In genomic region chr7:24371809-24372145, GRCm38 (mm10) we compare ENCODE assay signal across 13 mouse cellular contexts. TPM values are rescaled to one million over a fixed set of nuclear protein-coding genes. Genes with fewer than 3 reads are reported as not detected.
A peak's percentile ranks its signal among the peaks of the same experiment; 100 is the strongest.
DNase-seq lines count a peak whose midpoint lies in the region; ATAC-seq and TF ChIP-seq lines count a peak whose summit lies in the region.
"Had no signal": no experiment of that assay in that cellular context is flagged by ENCODE, and none has a peak within 500 bp of the region (broad histone marks: within the 10 kb centered on the region; RNA-seq: fewer than 3 reads in every experiment).

No protein-coding gene starts in this region.

- TF ChIP-seq EP300 in heart, postnatal 0 days (IDR thresholded peaks at IDR 0.05; ENCODE audit: low read depth), result no peak
- TF ChIP-seq EP300 in liver, embryonic 14.5 days (IDR thresholded peaks at IDR 0.05; ENCODE audit: low read depth), result no peak

- peak overlapping the region; percentile 9; the same call in 1 of the 2 replicates for H3K4me3 ChIP-seq in heart, postnatal 0 days (ENCODE audit: low read depth, low read length)
- peak overlapping the region; percentile 51 for H3K4me3 ChIP-seq in C2C12 (ENCODE audit: insufficient read depth, poor library complexity, severe bottlenecking)
- peak overlapping the region; percentile 77 to 88 for H3K4me3 ChIP-seq in liver, embryonic 14.5 days (ENCODE audit: insufficient read depth in 1 of 2, low read depth in 2 of 2, low read length in 2 of 2)
- no peak overlapping the region for H3K4me3 ChIP-seq in neural tube, embryonic 15.5 days (replicated peaks)

- H3K27me3 ChIP-seq in heart, postnatal 0 days (ENCODE audit: control insufficient read depth, insufficient read depth, low read length), result no peaks in the 10 kb centered on the region
- no peaks in the 10 kb centered on the region for H3K27me3 ChIP-seq in C2C12 (ENCODE audit: control insufficient read depth, insufficient read depth, insufficient read length)
- H3K27me3 ChIP-seq in liver, embryonic 14.5 days (ENCODE audit: control insufficient read depth, insufficient read depth, low read length), result no peaks in the 10 kb centered on the region
- H3K27me3 ChIP-seq in neural tube, embryonic 15.5 days (replicated peaks), result 0 out of 2 replicates have a peak, but pooled peaks cover 2% of the 10 kb centered on the region

- H3K9me3 ChIP-seq in heart, postnatal 0 days (replicated peaks; ENCODE audit: control insufficient read depth, low read length), result no peaks in the 10 kb centered on the region
- no peaks in the 10 kb centered on the region for H3K9me3 ChIP-seq in liver, embryonic 14.5 days (ENCODE audit: control insufficient read depth, low read length)
- no peaks in the 10 kb centered on the region for H3K9me3 ChIP-seq in neural tube, embryonic 15.5 days (replicated peaks)

- no peak for ATAC-seq in heart, postnatal 0 days (ENCODE audit: insufficient read depth, low read depth)
- peak; percentile 2; the same call in 1 of the 2 replicates for ATAC-seq in liver, embryonic 14.5 days (ENCODE audit: insufficient read depth)
- ATAC-seq in neural tube, embryonic 15.5 days (ENCODE audit: low FRiP score), result no peak

- no peak for DNase-seq in heart, postnatal 0 days (ENCODE audit: low spot score)
- DNase-seq in heart, postnatal 10 days, result no peak
- peak; percentile 43 for DNase-seq in 416B (ENCODE audit: low read depth)
- DNase-seq in liver, embryonic 14.5 days (ENCODE audit: low read depth in 3 of 3, low spot score in 3 of 3), result no peak
- DNase-seq in cerebellum, postnatal 4 days (ENCODE audit: low spot score in 2 of 2), result no peak
- DNase-seq: cerebellum, postnatal 14 days; kidney, adult 11 months had no signal

- intact Hi-C loops in heart, postnatal 10 days (cut with DNase I), result no loop called here

- peaks cover 4% of the 10 kb centered on the region; the same call in 1 of the 2 replicates for H3K4me1 ChIP-seq in heart, postnatal 0 days (ENCODE audit: control insufficient read depth, insufficient read depth)
- peaks cover 58 to 61% of the 10 kb centered on the region in 2 experiments for H3K4me1 ChIP-seq in liver, embryonic 14.5 days (replicated peaks; ENCODE audit: control insufficient read depth in 2 of 2, insufficient read depth in 2 of 2, low read length in 1 of 2)
- H3K4me1 ChIP-seq in neural tube, embryonic 15.5 days, result peaks cover 7% of the 10 kb centered on the region; the same call in 1 of the 2 replicates

- H3K4me2 ChIP-seq in heart, postnatal 0 days (ENCODE audit: low read depth, low read length), result no peak overlapping the region; the same call in 1 of the 2 replicates
- peak overlapping the region; percentile 100 for H3K4me2 ChIP-seq in liver, embryonic 14.5 days (ENCODE audit: low read depth)
- no peak overlapping the region for H3K4me2 ChIP-seq in neural tube, embryonic 15.5 days
- H3K4me2 ChIP-seq: midbrain, embryonic 11.5 days had no signal

- H3K79me2 ChIP-seq in C2C12 (ENCODE audit: control insufficient read depth, insufficient read depth), result peaks cover 64% of the 10 kb centered on the region

- no peaks in the 10 kb centered on the region for H3K36me3 ChIP-seq in heart, postnatal 0 days (replicated peaks; ENCODE audit: control insufficient read depth, insufficient read depth, low read length)
- H3K36me3 ChIP-seq in C2C12 (ENCODE audit: control insufficient read depth, insufficient read depth), result peaks cover 14% of the 10 kb centered on the region
- peaks cover 44% of the 10 kb centered on the region for H3K36me3 ChIP-seq in liver, embryonic 14.5 days (replicated peaks; ENCODE audit: control insufficient read depth, insufficient read depth, low read depth)
- no peaks in the 10 kb centered on the region for H3K36me3 ChIP-seq in neural tube, embryonic 15.5 days

- 48% methylated on average over 3 of the region's 3 CpGs for WGBS in heart, postnatal 0 days
- 15% methylated on average over 3 of the region's 3 CpGs for WGBS in liver, embryonic 14.5 days (ENCODE audit: insufficient replicate concordance)
- 70% methylated on average over 3 of the region's 3 CpGs for WGBS in neural tube, embryonic 15.5 days

- no peak overlapping the region for H3K27ac ChIP-seq in heart, postnatal 0 days (ENCODE audit: low read depth)
- peak overlapping the region; percentile 100 for H3K27ac ChIP-seq in liver, embryonic 14.5 days
- no peak overlapping the region for H3K27ac ChIP-seq in neural tube, embryonic 15.5 days (replicated peaks)

- H3K9ac ChIP-seq in heart, postnatal 0 days (replicated peaks; ENCODE audit: low read depth, low read length), result no peak overlapping the region
- peak overlapping the region; percentile 100 for H3K9ac ChIP-seq in liver, embryonic 14.5 days (replicated peaks)
- H3K9ac ChIP-seq in neural tube, embryonic 15.5 days (replicated peaks), result no peak overlapping the region

- TF ChIP-seq CTCF in heart, postnatal 0 days (IDR thresholded peaks at IDR 0.05; ENCODE audit: low read depth), result no peak
- TF ChIP-seq CTCF in C2C12 (IDR thresholded peaks at IDR 0.05; ENCODE audit: control insufficient read depth, insufficient read depth, insufficient read length), result no peak
- TF ChIP-seq CTCF in liver, embryonic 14.5 days (IDR thresholded peaks at IDR 0.05; ENCODE audit: low read depth), result no peak

- H3K79me3 ChIP-seq in C2C12 (ENCODE audit: low read depth), result peaks cover 38% of the 10 kb centered on the region

- H3ac ChIP-seq in C2C12 (ENCODE audit: control insufficient read depth, insufficient read length, low read depth), result peak overlapping the region; percentile 82

TF ChIP-seq in C2C12, 6 proteins besides CTCF, POLR2A, EP300 and RAD21:
- TF ChIP-seq MAX (IDR thresholded peaks at IDR 0.05), result no peak
- no peak for TF ChIP-seq FOSL1 (IDR thresholded peaks at IDR 0.05; ENCODE audit: insufficient read depth, low read length, poor library complexity, severe bottlenecking)
- TF ChIP-seq MYOG (IDR thresholded peaks at IDR 0.05; ENCODE audit: control insufficient read depth, extremely low read depth, insufficient read length), result no peak
- no peak for TF ChIP-seq USF1 (IDR thresholded peaks at IDR 0.05; ENCODE audit: low read depth)
- no peak for TF ChIP-seq CEBPB (IDR thresholded peaks at IDR 0.05; ENCODE audit: low read depth)
- TF ChIP-seq MYOD1 (IDR thresholded peaks at IDR 0.05; ENCODE audit: control insufficient read depth, insufficient read length, low read depth), result no peak

RNA-seq across cellular contexts. Expression of gene Kcnn4, which starts 1.7 kb away (rescaled TPM):
- 0.69 and 2.0 TPM in 2 replicates for total RNA-seq in heart, postnatal 0 days (2014; rRNA removed; ENCODE audit: low replicate concordance)
- 0.85 and 0.98 TPM in 2 replicates for polyA plus RNA-seq in heart, postnatal 0 days (2015; fragmentation: Nextera tagmentation; extraction: Ambion mirVana)
- total RNA-seq in heart, postnatal 10 days (2021), result 1 to 10 TPM; 1.2 to 2.2 TPM
- 82.2 TPM for polyA plus RNA-seq in C2C12 (2012; fragmentation: generic; extraction: Trizol)
- 112 and 113 TPM in 2 replicates for polyA plus RNA-seq in liver, embryonic 14.5 days (2012; rRNA removed)
- polyA plus RNA-seq in liver, embryonic 14.5 days (2014; fragmentation: Nextera tagmentation; extraction: Ambion mirVana), result 90.2 and 112 TPM in 2 replicates
- polyA plus RNA-seq in neural tube, embryonic 15.5 days (2015; fragmentation: Nextera tagmentation; extraction: Ambion mirVana), result 3.0 and 11.2 TPM in 2 replicates

RNA-seq across cellular contexts. Expression of gene Lypd5, which starts 22.8 kb away (rescaled TPM):
- not detected in 2 replicates for total RNA-seq in heart, postnatal 0 days (2014; rRNA removed; ENCODE audit: low replicate concordance)
- not detected in 2 replicates for polyA plus RNA-seq in heart, postnatal 0 days (2015; fragmentation: Nextera tagmentation; extraction: Ambion mirVana)
- total RNA-seq in heart, postnatal 10 days (2021), result not detected
- not detected for polyA plus RNA-seq in C2C12 (2012; fragmentation: generic; extraction: Trizol)
- polyA plus RNA-seq in liver, embryonic 14.5 days (2012; rRNA removed), result not detected in 2 replicates
- not detected in 2 replicates for polyA plus RNA-seq in liver, embryonic 14.5 days (2014; fragmentation: Nextera tagmentation; extraction: Ambion mirVana)
- polyA plus RNA-seq in neural tube, embryonic 15.5 days (2015; fragmentation: Nextera tagmentation; extraction: Ambion mirVana), result 0.06 TPM in 1 of 2 replicates, not detected in the other
- total RNA-seq: left cerebral cortex, adult 8-10 months had no signal
- polyA plus RNA-seq: heart, embryonic 14.5 days; midbrain, embryonic 11.5 days; neural tube, embryonic 11.5 days had no signal

RNA-seq across cellular contexts. Expression of gene Smg9, which starts 27.6 kb away (rescaled TPM):
- total RNA-seq in heart, postnatal 0 days (2014; rRNA removed; ENCODE audit: low replicate concordance), result 15.5 and 30.2 TPM in 2 replicates
- 13.1 and 13.5 TPM in 2 replicates for polyA plus RNA-seq in heart, postnatal 0 days (2015; fragmentation: Nextera tagmentation; extraction: Ambion mirVana)
- total RNA-seq in heart, postnatal 10 days (2021), result 10 to 100 TPM; 12.8 to 14.9 TPM
- polyA plus RNA-seq in C2C12 (2012; fragmentation: generic; extraction: Trizol), result 21.8 TPM
- polyA plus RNA-seq in liver, embryonic 14.5 days (2012; rRNA removed), result 20.6 and 22.2 TPM in 2 replicates
- 11.2 and 11.8 TPM in 2 replicates for polyA plus RNA-seq in liver, embryonic 14.5 days (2014; fragmentation: Nextera tagmentation; extraction: Ambion mirVana)
- polyA plus RNA-seq in neural tube, embryonic 15.5 days (2015; fragmentation: Nextera tagmentation; extraction: Ambion mirVana), result 34.4 and 38.3 TPM in 2 replicates

RNA-seq across cellular contexts. Expression of gene Tescl, which starts 38.0 kb away (rescaled TPM):
- not detected in 2 replicates for total RNA-seq in heart, postnatal 0 days (2014; rRNA removed; ENCODE audit: low replicate concordance)
- 0.14 TPM in 1 of 2 replicates, not detected in the other for polyA plus RNA-seq in heart, postnatal 0 days (2015; fragmentation: Nextera tagmentation; extraction: Ambion mirVana)
- total RNA-seq in heart, postnatal 10 days (2021), result under 1 TPM in 1 of 2 experiments, not detected in 1; 0.31 TPM
- 0.22 TPM for polyA plus RNA-seq in C2C12 (2012; fragmentation: generic; extraction: Trizol)
- 0.11 TPM in 1 of 2 replicates, not detected in the other for polyA plus RNA-seq in liver, embryonic 14.5 days (2012; rRNA removed)
- not detected in 2 replicates for polyA plus RNA-seq in liver, embryonic 14.5 days (2014; fragmentation: Nextera tagmentation; extraction: Ambion mirVana)
- polyA plus RNA-seq in neural tube, embryonic 15.5 days (2015; fragmentation: Nextera tagmentation; extraction: Ambion mirVana), result 0.24 and 0.29 TPM in 2 replicates
- total RNA-seq: left cerebral cortex, adult 8-10 months had no signal
- polyA plus RNA-seq: heart, embryonic 14.5 days; midbrain, embryonic 11.5 days; neural tube, embryonic 11.5 days had no signal

RNA-seq across cellular contexts. Expression of gene Zfp94, which starts 55.3 kb away (rescaled TPM):
- total RNA-seq in heart, postnatal 0 days (2014; rRNA removed; ENCODE audit: low replicate concordance), result 0.95 and 4.1 TPM in 2 replicates
- 2.8 and 2.9 TPM in 2 replicates for polyA plus RNA-seq in heart, postnatal 0 days (2015; fragmentation: Nextera tagmentation; extraction: Ambion mirVana)
- 1 to 10 TPM; 2.2 to 2.5 TPM for total RNA-seq in heart, postnatal 10 days (2021)
- polyA plus RNA-seq in C2C12 (2012; fragmentation: generic; extraction: Trizol), result 2.4 TPM
- 1.5 and 1.8 TPM in 2 replicates for polyA plus RNA-seq in liver, embryonic 14.5 days (2012; rRNA removed)
- 1.4 TPM in 2 replicates for polyA plus RNA-seq in liver, embryonic 14.5 days (2014; fragmentation: Nextera tagmentation; extraction: Ambion mirVana)
- polyA plus RNA-seq in neural tube, embryonic 15.5 days (2015; fragmentation: Nextera tagmentation; extraction: Ambion mirVana), result 20.0 and 20.2 TPM in 2 replicates
